8 mouse cellular contexts compared by ENCODE assay signal in the genomic region with DNA sequence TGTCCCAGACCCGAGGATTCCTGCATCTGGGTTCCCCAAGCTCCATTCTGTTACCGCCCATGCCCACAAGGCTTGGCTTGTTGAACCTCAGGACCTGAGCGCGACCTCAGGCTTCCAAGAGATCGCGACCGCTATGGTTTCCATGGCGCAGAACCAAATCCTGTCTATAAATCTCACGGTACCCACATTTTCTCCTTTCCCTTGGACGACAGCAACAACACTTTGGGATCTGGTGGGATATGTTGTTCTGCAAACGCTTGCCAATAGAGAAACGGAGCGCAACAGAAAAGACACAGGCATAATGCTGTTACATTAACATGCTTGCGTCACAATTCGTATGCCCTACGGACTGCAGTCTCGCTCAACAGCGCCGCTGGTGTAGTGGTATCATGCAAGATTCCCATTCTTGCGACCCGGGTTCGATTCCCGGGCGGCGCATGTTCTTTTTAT. TPM values are rescaled to one million over a fixed set of nuclear protein-coding genes. Genes with fewer than 3 reads are reported as not detected.
DNase-seq lines count a peak whose midpoint lies in the region; ATAC-seq and TF ChIP-seq lines count a peak whose summit lies in the region.

A gene (plus strand): TSS at position 354 of the 450 bp plus-strand sequence.

- intact Hi-C loops in heart, postnatal 10 days (cut with DNase I): loop anchor here (2.0 kb wide), 1 partner anchor 44 kb away; a partner anchor contains a TSS

- H3K9me3 ChIP-seq in ES-E14 (ENCODE audit: control insufficient read depth, insufficient read depth, low read depth, low read length): no peaks in the 10 kb centered on the region
- H3K9me3 ChIP-seq in forebrain, embryonic 14.5 days (replicated peaks; ENCODE audit: control insufficient read depth, low read length): no peaks in the 10 kb centered on the region
- H3K9me3 ChIP-seq in liver, embryonic 15.5 days (replicated peaks): no peaks in the 10 kb centered on the region
- no peaks in the 10 kb centered on the region for H3K9me3 ChIP-seq in neural tube, embryonic 11.5 days (ENCODE audit: control insufficient read depth, low read length)
- no peaks in the 10 kb centered on the region for H3K9me3 ChIP-seq in stomach, embryonic 16.5 days (replicated peaks; ENCODE audit: control insufficient read depth, low read length)

- H3K27ac ChIP-seq in ES-E14 (ENCODE audit: insufficient read depth, low read depth, low read length, poor library complexity, severe bottlenecking): no peak within 1 kb of the TSS
- peak within 1 kb of the TSS; percentile 94 for H3K27ac ChIP-seq in forebrain, embryonic 14.5 days (ENCODE audit: low read depth, low read length)
- peak within 1 kb of the TSS; percentile 90 for H3K27ac ChIP-seq in liver, embryonic 15.5 days (replicated peaks)
- H3K27ac ChIP-seq in neural tube, embryonic 11.5 days (ENCODE audit: low read depth, low read length): peak within 1 kb of the TSS; percentile 85
- peak within 1 kb of the TSS; percentile 97 for H3K27ac ChIP-seq in stomach, embryonic 16.5 days (ENCODE audit: low read length)

- H3K4me1 ChIP-seq in ES-E14 (ENCODE audit: control insufficient read depth in 2 of 2, insufficient read depth in 2 of 2, low read length in 2 of 2, poor library complexity in 1 of 2): peaks cover 0 to 16% of the 10 kb centered on the region in 2 experiments; a peak in 2 of 4 replicates
- peaks cover 13% of the 10 kb centered on the region for H3K4me1 ChIP-seq in forebrain, embryonic 14.5 days (ENCODE audit: control insufficient read depth, insufficient read depth, low read length)
- peaks cover 43% of the 10 kb centered on the region for H3K4me1 ChIP-seq in liver, embryonic 15.5 days (replicated peaks)
- H3K4me1 ChIP-seq in neural tube, embryonic 11.5 days (ENCODE audit: control insufficient read depth, insufficient read depth, low read length): peaks cover 13% of the 10 kb centered on the region
- peaks cover 16% of the 10 kb centered on the region for H3K4me1 ChIP-seq in stomach, embryonic 16.5 days (ENCODE audit: control insufficient read depth, insufficient read depth, low read length)

- peak; percentile 79 for DNase-seq in ES-E14 (ENCODE audit: low read depth, low spot score)
- peak; percentile 89 for DNase-seq in cerebellum, adult 11 months
- peak; percentile 97 for DNase-seq in forebrain, embryonic 14.5 days (ENCODE audit: low spot score)
- peak; percentile 94 to 97 for DNase-seq in heart, postnatal 10 days
- DNase-seq in kidney, postnatal 4 days: peak; percentile 95 to 97
- DNase-seq in neural tube, embryonic 11.5 days (ENCODE audit: low spot score): peak; percentile 93

- ATAC-seq in forebrain, embryonic 14.5 days: peak; percentile 81
- peak; percentile 64 for ATAC-seq in liver, embryonic 15.5 days (ENCODE audit: insufficient read depth)
- peak; percentile 58 for ATAC-seq in neural tube, embryonic 11.5 days (ENCODE audit: insufficient read depth, low FRiP score, low TSS enrichment)
- ATAC-seq in stomach, embryonic 16.5 days (ENCODE audit: insufficient read depth, low FRiP score): peak; percentile 84

- H3K4me3 ChIP-seq in ES-E14 (ENCODE audit: insufficient read depth in 1 of 2, low read depth in 1 of 2, low read length in 2 of 2, poor library complexity in 1 of 2, severe bottlenecking in 1 of 2): peak within 1 kb of the TSS; percentile 75 to 82
- peak within 1 kb of the TSS; percentile 77 for H3K4me3 ChIP-seq in forebrain, embryonic 14.5 days (ENCODE audit: low read depth, low read length)
- peak within 1 kb of the TSS; percentile 85 for H3K4me3 ChIP-seq in liver, embryonic 15.5 days (replicated peaks)
- peak within 1 kb of the TSS; percentile 72 for H3K4me3 ChIP-seq in neural tube, embryonic 11.5 days (ENCODE audit: low read depth, low read length)
- H3K4me3 ChIP-seq in stomach, embryonic 16.5 days (replicated peaks; ENCODE audit: low read length): peak within 1 kb of the TSS; percentile 93

- H3K36me3 ChIP-seq in ES-E14 (ENCODE audit: control insufficient read depth, insufficient read depth, low read length, poor library complexity, severe bottlenecking): peaks cover 12% of the 10 kb centered on the region
- H3K36me3 ChIP-seq in forebrain, embryonic 14.5 days (ENCODE audit: control insufficient read depth, insufficient read depth, low read length): peaks cover 17% of the 10 kb centered on the region
- peaks cover 21% of the 10 kb centered on the region for H3K36me3 ChIP-seq in liver, embryonic 15.5 days (replicated peaks)
- H3K36me3 ChIP-seq in neural tube, embryonic 11.5 days (ENCODE audit: control insufficient read depth, insufficient read depth, low read length): peaks cover 7% of the 10 kb centered on the region; the same call in 1 of the 2 replicates
- peaks cover 7% of the 10 kb centered on the region; the same call in 1 of the 2 replicates for H3K36me3 ChIP-seq in stomach, embryonic 16.5 days (ENCODE audit: control insufficient read depth, insufficient read depth, low read length)

- in situ Hi-C loops in ES-E14 (cut with MboI; ENCODE audit: low sequenced_read_pairs in 2 of 2, unreplicated experiment in 2 of 2): no loop called here

- peak within 1 kb of the TSS; percentile 77 for H3K9ac ChIP-seq in ES-E14 (ENCODE audit: insufficient read depth, low read depth, low read length, poor library complexity, severe bottlenecking)
- H3K9ac ChIP-seq in forebrain, embryonic 14.5 days (ENCODE audit: low read length): peak within 1 kb of the TSS; percentile 80
- H3K9ac ChIP-seq in liver, embryonic 15.5 days: peak within 1 kb of the TSS; percentile 79
- H3K9ac ChIP-seq in neural tube, embryonic 11.5 days (ENCODE audit: low read length): peak within 1 kb of the TSS; percentile 86
- H3K9ac ChIP-seq in stomach, embryonic 16.5 days (ENCODE audit: low read length): peak within 1 kb of the TSS; percentile 85

- no peaks in the 10 kb centered on the region for H3K27me3 ChIP-seq in forebrain, embryonic 14.5 days (replicated peaks; ENCODE audit: control insufficient read depth, insufficient read depth, low read length)
- no peaks in the 10 kb centered on the region for H3K27me3 ChIP-seq in liver, embryonic 15.5 days
- no peaks in the 10 kb centered on the region for H3K27me3 ChIP-seq in neural tube, embryonic 11.5 days (ENCODE audit: control insufficient read depth, insufficient read depth, low read length)
- no peaks in the 10 kb centered on the region for H3K27me3 ChIP-seq in stomach, embryonic 16.5 days (ENCODE audit: control insufficient read depth, insufficient read depth, low read length)

- under 1% methylated on average over 25 of the region's 25 CpGs for WGBS in forebrain, embryonic 14.5 days
- under 1% methylated on average over 25 of the region's 25 CpGs for WGBS in liver, embryonic 15.5 days (ENCODE audit: insufficient replicate concordance)
- WGBS in neural tube, embryonic 11.5 days: under 1% methylated on average over 25 of the region's 25 CpGs
- under 1% methylated on average over 25 of the region's 25 CpGs for WGBS in stomach, embryonic 16.5 days

- H3K4me2 ChIP-seq in forebrain, embryonic 14.5 days (ENCODE audit: low read length): peak within 1 kb of the TSS; percentile 88
- H3K4me2 ChIP-seq in liver, embryonic 15.5 days: peak within 1 kb of the TSS; percentile 89
- H3K4me2 ChIP-seq in neural tube, embryonic 11.5 days (ENCODE audit: low read depth): peak within 1 kb of the TSS; percentile 97
- peak within 1 kb of the TSS; percentile 90 for H3K4me2 ChIP-seq in stomach, embryonic 16.5 days (ENCODE audit: low read depth, low read length)

TF ChIP-seq in ES-E14, 5 proteins besides CTCF, POLR2A, EP300 and RAD21:
- TF ChIP-seq MAFK (IDR thresholded peaks at IDR 0.05; ENCODE audit: insufficient read depth, low read depth, low read length) (peak; percentile 84; the same call in 1 of the 2 replicates), ZNF384 (IDR thresholded peaks at IDR 0.05; ENCODE audit: low read depth, low read length) (no peak), ZC3H11A (IDR thresholded peaks at IDR 0.05; ENCODE audit: borderline replicate concordance, low read depth, low read length) (no peak), HCFC1 (IDR thresholded peaks at IDR 0.05; ENCODE audit: borderline replicate concordance, insufficient read depth, low read length) (no peak), CHD2 (IDR thresholded peaks at IDR 0.05; ENCODE audit: low read depth, low read length) (peak; percentile 28; the same call in 1 of the 2 replicates)

RNA-seq across cellular contexts. Expression of the gene that starts here (rescaled TPM):
- total RNA-seq in ES-E14 (2012; rRNA removed): 26.5 and 26.6 TPM in 2 replicates
- polyA plus RNA-seq in forebrain, embryonic 14.5 days (2014; fragmentation: Nextera tagmentation; extraction: Ambion mirVana): 60.5 and 66.0 TPM in 2 replicates
- 10 to 100 TPM; 15.4 to 15.7 TPM for total RNA-seq in heart, postnatal 10 days (2021)
- 46.4 and 49.4 TPM in 2 replicates for polyA plus RNA-seq in liver, embryonic 15.5 days (2015; fragmentation: Nextera tagmentation; extraction: Ambion mirVana)
- polyA plus RNA-seq in neural tube, embryonic 11.5 days (2014; fragmentation: Nextera tagmentation; extraction: Ambion mirVana): 57.8 and 58.8 TPM in 2 replicates
- 57.1 and 63.8 TPM in 2 replicates for polyA plus RNA-seq in stomach, embryonic 16.5 days (2015; fragmentation: Nextera tagmentation; extraction: Ambion mirVana)
